Mouse (Mus musculus) lung, adult 2 months (tissue): ENCODE data around the gene Ube2j1.

Experiments
- CTCF ChIP-seq: fragments of 200-500 bp; IDR thresholded peaks from 2 replicates; pipeline ENCODE4 v1.5.1; 2011; ENCODE audit warnings: mild to moderate bottlenecking, low read length, control low read depth; ENCODE audit not compliant: insufficient read depth
- POLR2A ChIP-seq: fragments of 200-500 bp; IDR thresholded peaks from 2 replicates; pipeline ENCODE4 v1.6.1; 2011; ENCODE audit warnings: low read depth, mild to moderate bottlenecking, control low read depth, low read length, borderline replicate concordance; ENCODE audit errors: extremely low read depth

DNA sequence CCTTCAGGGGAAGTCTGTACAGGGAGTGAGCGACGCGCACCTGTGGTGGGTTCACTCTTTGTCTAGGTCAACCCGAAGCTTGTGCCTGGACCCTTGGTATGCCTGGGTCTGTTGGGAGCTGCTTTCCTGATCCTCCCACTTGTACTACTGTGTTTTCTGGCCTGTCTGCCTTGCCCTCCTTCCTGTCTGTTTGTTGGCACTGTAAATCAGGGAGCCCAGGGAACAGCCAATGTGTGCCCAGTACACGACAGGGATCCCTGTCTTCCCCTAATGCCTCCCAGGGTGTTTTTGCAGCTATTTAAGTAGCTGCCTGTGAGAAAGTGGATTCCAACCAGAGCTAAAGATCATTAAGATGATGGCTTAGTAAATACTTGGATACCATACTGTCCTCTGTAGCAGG lies 33.6 kb upstream of the Ube2j1 start:
- TF ChIP-seq POLR2A (no peak), CTCF (no peak)
